Mouse (Mus musculus): ENCODE measurements around the gene Pts. TPM values are rescaled to one million over a fixed set of nuclear protein-coding genes. Genes with fewer than 3 reads are reported as not detected.

Gene Pts
- polyA plus RNA-seq, 2 experiments, result 64.2 to 64.3 TPM

GRCm38 (mm10) chr9:50496151-50496505 lies 32.4 kb downstream of the Pts start:
- DNase-seq (ENCODE audit: low spot score) (no peak), ATAC-seq (ENCODE audit: low FRiP score, low read depth) (no peak)
- WGBS, result 48% methylated on average over 6 of the region's 6 CpGs
- H3K9ac ChIP-seq (ENCODE audit: low read depth, low read length, severe bottlenecking), result no peak overlapping the region
- H3K9me3 ChIP-seq (ENCODE audit: control insufficient read depth, low read length), result no peaks in the 10 kb centered on the region
- no peaks in the 10 kb centered on the region for H3K36me3 ChIP-seq (ENCODE audit: control insufficient read depth, insufficient read depth, low read length)
- no peak for TF ChIP-seq POLR2A (IDR thresholded peaks at IDR 0.05; ENCODE audit: borderline replicate concordance, extremely low read depth, insufficient read depth, insufficient read length)
- H3K27ac ChIP-seq (replicated peaks; ENCODE audit: low read depth, low read length), result no peak overlapping the region
- H3K27me3 ChIP-seq (ENCODE audit: control insufficient read depth, insufficient read depth, low read length), result no peaks in the 10 kb centered on the region
- no peak overlapping the region for H3K4me3 ChIP-seq (replicated peaks; ENCODE audit: low read length)
- no peak overlapping the region for H3K4me2 ChIP-seq (replicated peaks; ENCODE audit: low read depth, low read length, severe bottlenecking)
- H3K4me1 ChIP-seq (ENCODE audit: control insufficient read depth, insufficient read depth, low read length), result no peaks in the 10 kb centered on the region

DNA sequence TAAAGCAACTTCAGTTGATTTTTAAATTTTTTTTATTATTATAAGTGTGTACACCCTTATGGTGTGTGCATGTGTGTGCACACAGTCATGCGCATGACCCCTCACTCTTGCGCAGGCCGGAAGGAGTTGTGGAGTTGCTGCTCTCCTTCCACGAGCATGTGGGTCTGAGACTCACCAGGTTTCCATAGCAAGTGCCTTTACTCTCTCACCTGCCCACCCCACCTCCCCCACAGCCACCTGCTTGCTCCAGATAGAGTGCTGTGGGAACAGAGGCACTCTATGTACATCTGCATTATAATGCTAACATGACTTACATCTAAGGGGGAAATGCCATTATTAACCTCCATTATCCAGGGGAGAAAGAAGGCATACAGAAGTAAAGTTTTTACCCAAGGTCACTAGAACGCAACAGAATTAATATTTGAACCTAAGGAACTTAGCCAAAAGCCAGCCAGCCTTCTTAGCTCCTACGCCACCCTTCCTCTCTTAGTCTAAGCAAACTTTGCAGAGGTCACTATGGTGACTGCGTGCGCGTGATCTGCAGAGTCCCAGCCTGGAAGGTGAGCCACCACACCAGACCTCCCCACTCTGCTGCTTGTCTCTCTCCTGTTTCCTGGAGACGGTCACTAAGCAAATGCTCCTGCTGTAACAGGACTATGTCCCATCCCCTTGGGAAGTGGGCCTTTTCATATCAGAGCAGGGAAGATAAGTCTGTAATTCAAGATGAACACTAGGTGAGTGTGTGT lies 32.9 kb downstream of the Pts start:
- no peak overlapping the region for H3K27ac ChIP-seq (replicated peaks; ENCODE audit: low read depth, low read length)
- 75% methylated on average over 10 of the region's 10 CpGs for WGBS
- H3K4me1 ChIP-seq (ENCODE audit: control insufficient read depth, insufficient read depth, low read length), result no peaks in the 10 kb centered on the region
- H3K4me3 ChIP-seq (replicated peaks; ENCODE audit: low read length), result no peak overlapping the region
- no peak for ATAC-seq (ENCODE audit: low FRiP score, low read depth)
- no peaks in the 10 kb centered on the region for H3K27me3 ChIP-seq (ENCODE audit: control insufficient read depth, insufficient read depth, low read length)
- H3K4me2 ChIP-seq (replicated peaks; ENCODE audit: low read depth, low read length, severe bottlenecking), result no peak overlapping the region
- no peak for TF ChIP-seq POLR2A (IDR thresholded peaks at IDR 0.05; ENCODE audit: borderline replicate concordance, extremely low read depth, insufficient read depth, insufficient read length)
- no peaks in the 10 kb centered on the region for H3K9me3 ChIP-seq (ENCODE audit: control insufficient read depth, low read length)
- H3K36me3 ChIP-seq (ENCODE audit: control insufficient read depth, insufficient read depth, low read length), result no peaks in the 10 kb centered on the region
- no peak overlapping the region for H3K9ac ChIP-seq (ENCODE audit: low read depth, low read length, severe bottlenecking)
- no peak for DNase-seq (ENCODE audit: low spot score)

GRCm38 (mm10) chr9:50494311-50494710 lies 34.2 kb downstream of the Pts start, which contains the start of gene Plet1:
Gene Plet1 (plus strand): TSS chr9:50494525.
- no peaks in the 10 kb centered on the region for H3K27me3 ChIP-seq (ENCODE audit: control insufficient read depth, insufficient read depth, low read length)
- H3K9me3 ChIP-seq (ENCODE audit: control insufficient read depth, low read length), result no peaks in the 10 kb centered on the region
- no peak for ATAC-seq (ENCODE audit: low FRiP score, low read depth)
- H3K4me1 ChIP-seq (ENCODE audit: control insufficient read depth, insufficient read depth, low read length), result no peaks in the 10 kb centered on the region
- no peak within 1 kb of the TSS for H3K4me2 ChIP-seq (replicated peaks; ENCODE audit: low read depth, low read length, severe bottlenecking)
- TF ChIP-seq POLR2A (IDR thresholded peaks at IDR 0.05; ENCODE audit: borderline replicate concordance, extremely low read depth, insufficient read depth, insufficient read length), result no peak
- no peak within 1 kb of the TSS for H3K27ac ChIP-seq (replicated peaks; ENCODE audit: low read depth, low read length)
- H3K4me3 ChIP-seq (replicated peaks; ENCODE audit: low read length), result no peak within 1 kb of the TSS
- H3K9ac ChIP-seq (ENCODE audit: low read depth, low read length, severe bottlenecking), result no peak within 1 kb of the TSS
- no peaks in the 10 kb centered on the region for H3K36me3 ChIP-seq (ENCODE audit: control insufficient read depth, insufficient read depth, low read length)
- WGBS, result 77% methylated on average over 6 of the region's 6 CpGs
- no peak for DNase-seq (ENCODE audit: low spot score)

GRCm38 (mm10) chr9:50493777-50494176 lies 34.7 kb downstream of the Pts start:
- 72% methylated on average over 2 of the region's 2 CpGs for WGBS
- Histone ChIP-seq H3K9ac (ENCODE audit: low read depth, low read length, severe bottlenecking) (no peak overlapping the region), H3K27ac (replicated peaks; ENCODE audit: low read depth, low read length) (no peak overlapping the region), H3K4me2 (replicated peaks; ENCODE audit: low read depth, low read length, severe bottlenecking) (no peak overlapping the region), H3K27me3 (ENCODE audit: control insufficient read depth, insufficient read depth, low read length) (no peaks in the 10 kb centered on the region), H3K4me1 (ENCODE audit: control insufficient read depth, insufficient read depth, low read length) (no peaks in the 10 kb centered on the region), H3K9me3 (ENCODE audit: control insufficient read depth, low read length) (no peaks in the 10 kb centered on the region), H3K4me3 (replicated peaks; ENCODE audit: low read length) (no peak overlapping the region), H3K36me3 (ENCODE audit: control insufficient read depth, insufficient read depth, low read length) (no peaks in the 10 kb centered on the region)
- DNase-seq (ENCODE audit: low spot score) (no peak), ATAC-seq (ENCODE audit: low FRiP score, low read depth) (no peak)
- no peak for TF ChIP-seq POLR2A (IDR thresholded peaks at IDR 0.05; ENCODE audit: borderline replicate concordance, extremely low read depth, insufficient read depth, insufficient read length)

DNA sequence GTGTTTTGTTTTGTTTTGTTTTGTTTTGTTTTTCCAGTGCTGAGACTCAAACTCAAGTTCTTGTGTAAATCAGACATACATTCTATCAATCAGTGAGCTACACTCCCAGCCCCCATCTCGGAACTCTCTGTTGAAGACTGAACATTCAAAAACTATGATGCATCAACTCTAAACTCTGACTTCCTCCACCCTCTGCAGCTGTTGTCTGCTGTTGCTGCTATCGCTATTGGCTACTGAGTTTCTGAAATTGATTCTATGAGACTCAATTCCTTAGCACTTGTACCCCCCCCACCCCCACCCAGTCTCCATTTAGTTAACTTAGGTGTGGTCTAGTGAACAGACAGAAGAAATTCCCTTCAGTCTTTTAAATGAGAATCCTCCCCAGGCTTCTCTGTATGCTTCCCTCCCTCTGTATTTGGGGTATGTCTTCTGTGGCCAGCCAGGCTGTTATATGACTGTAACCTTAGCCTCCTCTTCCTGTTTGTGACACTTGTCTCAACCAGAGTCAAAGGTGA lies 36.9 kb downstream of the Pts start:
- Histone ChIP-seq H3K4me1 (ENCODE audit: control insufficient read depth, insufficient read depth, low read length) (no peaks in the 10 kb centered on the region), H3K4me3 (replicated peaks; ENCODE audit: low read length) (no peak overlapping the region), H3K36me3 (ENCODE audit: control insufficient read depth, insufficient read depth, low read length) (no peaks in the 10 kb centered on the region), H3K9ac (ENCODE audit: low read depth, low read length, severe bottlenecking) (no peak overlapping the region), H3K9me3 (ENCODE audit: control insufficient read depth, low read length) (no peaks in the 10 kb centered on the region), H3K27me3 (ENCODE audit: control insufficient read depth, insufficient read depth, low read length) (no peaks in the 10 kb centered on the region), H3K27ac (replicated peaks; ENCODE audit: low read depth, low read length) (no peak overlapping the region), H3K4me2 (replicated peaks; ENCODE audit: low read depth, low read length, severe bottlenecking) (no peak overlapping the region)
- ATAC-seq (ENCODE audit: low FRiP score, low read depth) (no peak), DNase-seq (ENCODE audit: low spot score) (no peak)
- no peak for TF ChIP-seq POLR2A (IDR thresholded peaks at IDR 0.05; ENCODE audit: borderline replicate concordance, extremely low read depth, insufficient read depth, insufficient read length)
- 82% methylated on average over 2 of the region's 2 CpGs for WGBS
